Mouse (Mus musculus) liver, adult (tissue): ENCODE data around the gene Vps8.

Experiments used
- GATA4 ChIP-seq: IDR thresholded peaks from 2 replicates; pipeline ENCODE4 v1.6.1; 2014; ENCODE audit warnings: mild to moderate bottlenecking, low read length; ENCODE audit not compliant: insufficient replicate concordance

The Vps8 gene

DNA sequence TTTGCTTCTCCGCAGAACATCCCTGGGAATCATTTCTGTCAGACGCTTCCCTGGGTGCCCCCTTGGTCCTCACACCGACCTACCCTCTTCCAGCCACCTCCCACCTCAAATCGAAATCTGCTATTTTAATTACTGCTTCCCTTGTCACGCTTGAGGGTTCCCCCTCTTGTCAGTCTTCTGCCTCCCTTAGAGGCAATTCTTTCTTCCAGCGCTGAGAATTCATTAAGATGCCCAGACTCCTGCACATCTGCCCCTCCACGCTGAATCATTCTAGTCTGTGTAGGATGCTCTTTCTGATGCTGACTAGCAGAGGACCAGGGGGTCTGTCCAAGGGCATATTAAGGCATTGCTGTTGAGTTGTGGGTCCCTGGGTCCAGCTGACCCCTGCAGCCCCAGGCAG lies 27.4 kb upstream of the Vps8 start:
- TF ChIP-seq GATA4, result no peak

DNA sequence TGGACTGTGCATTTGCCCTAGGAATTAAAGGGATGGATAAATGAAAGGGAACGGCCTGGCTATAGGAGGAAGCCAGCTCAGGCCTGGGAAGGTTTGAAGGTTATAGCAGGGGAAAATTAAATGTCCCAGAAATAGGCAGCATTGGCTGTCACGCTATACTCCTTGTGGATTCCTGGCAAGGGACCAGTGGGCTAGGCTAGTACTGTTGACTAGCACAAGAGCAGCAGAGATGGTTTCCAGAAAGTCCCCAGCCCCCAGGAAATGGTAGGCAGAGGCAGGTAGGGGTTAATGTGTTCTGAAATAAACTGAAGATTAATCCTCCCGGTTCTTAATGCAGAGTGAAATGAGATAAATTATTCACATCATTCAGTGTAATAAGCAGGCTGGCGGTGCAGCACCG lies 25.2 kb upstream of the Vps8 start:
- TF ChIP-seq GATA4, result no peak

DNA sequence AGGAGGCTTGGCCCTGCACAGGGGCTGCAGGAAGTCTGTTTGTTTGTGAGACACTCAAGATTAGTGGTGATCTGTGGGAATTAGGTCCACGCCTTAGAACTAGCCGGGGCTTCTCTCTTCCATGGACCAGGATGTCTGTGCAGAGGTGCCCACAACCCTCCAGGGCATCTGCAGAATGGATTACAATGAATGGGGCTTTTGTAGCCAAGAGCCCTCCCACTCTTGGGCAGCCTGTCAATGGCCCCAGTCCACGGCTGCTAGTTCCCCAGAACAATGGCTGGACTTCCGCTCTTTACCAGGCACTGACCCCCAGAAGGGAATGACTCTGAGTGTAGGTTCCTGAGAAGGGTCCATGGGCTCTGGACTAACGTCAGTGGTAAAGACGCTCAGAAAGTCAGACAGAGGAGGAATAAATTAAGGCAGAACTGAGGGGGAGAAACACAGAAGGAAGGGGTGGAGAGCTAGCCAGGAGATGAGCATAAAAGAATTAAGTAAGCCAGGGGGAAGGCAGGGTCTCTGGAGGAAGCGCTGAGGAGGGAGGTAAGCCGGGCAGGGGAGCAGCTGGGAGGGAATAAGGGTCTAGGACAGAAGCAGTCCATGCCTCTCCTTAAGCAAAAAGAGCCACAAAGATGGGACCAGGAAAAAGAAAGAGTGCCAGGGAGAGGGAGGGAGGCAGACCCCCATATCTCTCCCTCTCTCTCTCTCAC lies 24.4 kb upstream of the Vps8 start:
- TF ChIP-seq GATA4, result no peak

DNA sequence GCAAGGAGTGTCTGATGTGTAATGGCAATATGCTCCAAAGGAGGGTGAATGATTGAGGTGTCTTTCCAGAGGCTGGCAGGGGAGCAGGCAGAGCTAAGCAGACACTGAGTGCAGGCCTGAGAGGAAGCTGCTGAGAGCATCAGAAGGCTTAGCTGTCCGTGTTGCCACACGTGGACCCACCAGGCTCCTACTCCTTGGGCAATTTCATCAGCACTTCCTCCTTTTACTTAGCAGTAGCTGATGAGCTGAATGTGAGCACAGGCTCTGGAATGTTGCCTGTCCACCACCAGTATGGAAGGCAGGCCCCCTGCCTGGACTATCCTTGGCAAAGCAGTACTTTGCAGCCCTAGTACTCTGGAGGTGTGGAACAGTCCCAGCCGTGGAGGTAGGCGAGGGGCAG lies 23.0 kb upstream of the Vps8 start:
- TF ChIP-seq GATA4, result no peak

DNA sequence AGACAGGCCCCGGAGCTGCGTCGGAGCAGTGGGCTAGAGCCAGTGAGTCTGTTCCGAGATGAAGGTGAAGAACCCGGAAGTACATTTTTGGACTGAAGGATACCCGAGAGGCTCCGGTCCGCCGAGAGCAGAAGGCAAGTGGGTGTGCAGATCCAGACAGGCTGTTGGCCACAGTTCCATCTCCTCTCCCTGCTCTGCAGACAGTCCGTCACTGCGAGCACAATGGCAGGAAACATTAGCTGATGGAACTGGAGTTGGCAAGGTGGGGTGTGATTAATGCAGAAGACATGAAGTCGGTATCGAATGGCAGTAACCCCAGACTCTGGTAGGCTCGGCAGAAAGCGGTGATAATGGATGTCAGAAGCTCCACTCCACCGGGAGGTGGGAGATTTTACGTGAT lies 20.9 kb upstream of the Vps8 start:
- no peak for TF ChIP-seq GATA4

DNA sequence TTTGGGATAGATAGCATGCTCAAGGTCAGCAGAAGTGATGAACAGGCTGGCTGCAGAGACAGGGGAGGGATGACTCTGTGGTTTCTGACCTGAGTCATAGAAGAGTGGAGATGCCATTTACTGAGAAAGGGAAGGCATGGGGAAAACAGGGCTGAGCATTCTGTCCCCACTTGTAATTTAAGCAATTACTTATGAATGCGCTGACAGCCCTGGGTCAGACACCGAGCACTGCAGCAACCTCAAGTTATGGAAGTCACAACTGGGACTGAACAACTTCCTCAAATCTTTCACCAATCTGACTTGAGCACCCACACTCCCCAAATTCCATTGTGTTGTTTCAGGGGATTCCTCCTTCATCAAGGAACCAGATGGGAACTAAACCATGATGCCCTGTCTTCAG lies 19.5 kb upstream of the Vps8 start:
- no peak for TF ChIP-seq GATA4

DNA sequence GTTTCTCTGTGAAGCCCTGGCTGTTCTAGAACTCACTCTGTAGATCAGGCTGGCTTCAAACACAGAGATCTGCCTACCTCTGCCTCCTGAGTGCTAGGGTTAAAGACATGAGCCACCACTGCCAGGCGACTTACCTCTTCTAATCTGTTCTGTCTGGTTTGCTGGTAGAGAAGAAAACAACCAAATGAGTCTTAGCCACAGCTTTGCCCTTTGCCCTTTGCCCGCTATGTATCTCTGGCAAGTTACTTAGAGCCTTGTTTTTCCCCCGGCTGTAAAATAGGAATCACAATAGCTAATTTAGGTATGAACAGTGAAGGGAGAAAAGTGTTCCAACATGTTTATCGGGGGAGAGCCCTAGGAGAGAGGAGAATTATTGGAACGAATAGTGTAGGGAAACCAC lies 18.3 kb upstream of the Vps8 start:
- no peak for TF ChIP-seq GATA4

DNA sequence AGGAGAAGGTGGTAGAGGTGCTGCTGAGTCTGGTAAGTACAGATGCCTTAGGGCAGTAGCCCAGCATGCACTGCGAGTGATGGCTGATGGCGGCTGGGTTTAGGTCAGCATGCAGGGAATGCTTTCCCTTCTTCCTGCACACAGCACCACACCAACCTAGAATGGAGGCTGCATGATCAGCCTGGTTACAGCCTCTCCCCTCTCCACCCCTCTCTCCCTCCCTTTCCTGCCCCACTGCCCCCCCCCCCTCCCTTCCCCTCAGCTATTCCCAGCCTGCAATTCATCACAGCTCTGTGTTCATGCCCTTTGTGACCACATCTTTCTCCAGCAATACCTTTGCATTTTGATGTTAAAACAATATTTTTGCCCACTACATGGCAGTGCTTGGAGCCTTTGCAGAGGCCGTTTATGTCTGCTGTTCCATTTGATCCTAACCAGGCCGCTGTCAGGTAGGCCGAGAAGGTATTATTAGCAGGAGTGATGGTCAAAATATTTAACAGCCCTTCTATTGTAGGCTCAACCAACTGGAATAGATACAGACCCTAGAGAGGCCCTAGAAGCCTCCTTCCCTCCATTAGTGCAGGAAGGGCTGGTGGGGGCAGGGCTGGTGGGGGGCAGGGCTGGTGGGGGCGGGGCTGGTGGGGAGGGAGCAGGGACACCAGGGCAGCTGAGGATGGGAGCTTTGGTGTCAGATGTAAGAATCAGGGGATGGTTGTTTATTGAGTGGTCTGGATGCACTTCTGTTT lies 17.5 kb upstream of the Vps8 start:
- no peak for TF ChIP-seq GATA4

DNA sequence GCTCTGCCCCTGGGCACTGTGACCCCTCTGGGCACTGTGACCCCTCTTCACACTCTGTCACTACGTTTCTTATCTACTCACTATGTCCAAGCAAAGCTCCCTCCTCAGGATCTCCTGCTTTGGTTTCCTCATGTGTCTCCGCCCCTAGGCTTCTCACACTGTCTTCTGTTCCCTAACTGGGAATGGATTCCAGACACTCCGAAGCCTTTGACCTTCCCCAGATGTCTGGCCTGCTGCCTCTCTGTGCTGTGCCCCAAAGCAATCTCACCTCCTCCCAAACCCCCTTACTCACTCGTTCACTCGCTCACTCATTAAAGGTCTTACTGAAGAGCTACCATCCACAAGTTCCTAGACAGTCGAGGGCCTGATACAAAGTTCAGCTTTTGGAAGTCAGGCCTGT lies 16.8 kb upstream of the Vps8 start:
- TF ChIP-seq GATA4, result no peak

DNA sequence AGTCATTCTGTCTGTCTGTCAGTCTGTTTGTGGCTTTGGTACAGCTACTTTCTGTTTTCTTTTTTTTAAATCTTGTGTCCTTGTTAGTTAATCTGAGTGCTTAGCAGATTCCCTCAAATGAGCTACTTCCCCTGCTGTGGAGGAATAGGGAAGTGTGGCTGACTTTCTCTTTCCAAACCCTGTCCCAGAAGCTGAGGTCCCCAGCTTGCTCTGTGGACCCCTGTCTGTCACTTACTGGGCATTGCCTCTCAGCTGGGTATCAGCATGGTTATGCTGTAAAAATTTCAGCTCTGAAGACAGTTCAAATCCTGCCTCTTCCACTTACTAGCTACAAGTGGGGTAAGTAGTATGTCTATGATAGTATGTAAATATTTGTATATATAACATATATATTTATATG lies 11.1 kb upstream of the Vps8 start:
- no peak for TF ChIP-seq GATA4

DNA sequence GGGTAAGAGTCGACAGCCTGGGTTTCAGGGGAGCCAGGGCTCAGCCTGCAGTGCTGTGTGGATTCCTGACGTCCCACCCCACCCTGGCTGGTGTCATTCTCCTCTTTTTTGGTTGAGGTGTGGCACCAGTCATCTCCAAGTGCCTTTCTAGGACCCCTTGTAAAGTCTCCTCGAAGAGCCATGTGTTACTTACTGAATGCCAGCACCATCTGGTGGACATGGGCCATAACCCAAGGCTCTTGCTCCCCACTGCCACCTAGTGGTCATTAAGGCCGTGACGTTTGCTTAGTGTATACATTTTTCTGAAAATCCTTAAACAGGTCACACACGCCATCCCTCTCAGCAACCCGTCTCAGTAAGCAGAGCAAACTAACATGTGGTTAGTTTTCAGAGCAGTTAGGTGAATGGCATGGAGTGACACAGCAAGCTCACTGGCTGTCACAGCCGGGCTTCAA lies 10.3 kb upstream of the Vps8 start:
- TF ChIP-seq GATA4, result no peak

DNA sequence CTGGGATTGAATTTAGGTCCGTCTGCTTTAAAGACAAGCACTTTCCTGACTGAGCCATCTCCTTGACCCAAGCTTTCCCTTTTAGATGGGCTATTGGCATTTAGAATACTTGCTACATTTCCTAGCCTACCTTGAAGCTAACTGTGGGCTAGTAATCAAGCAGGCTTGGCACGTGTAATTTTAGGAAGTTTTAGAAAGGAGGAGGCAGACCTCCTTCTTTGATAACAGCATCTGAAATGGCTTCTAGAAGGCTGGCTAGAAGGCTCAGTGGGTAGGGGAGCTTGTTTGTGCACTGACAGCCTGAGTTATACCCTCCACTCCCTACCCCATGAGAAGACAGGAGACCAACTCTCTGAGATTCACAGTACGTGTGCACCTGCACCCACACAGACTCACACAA lies 9.1 kb upstream of the Vps8 start:
- no peak for TF ChIP-seq GATA4

DNA sequence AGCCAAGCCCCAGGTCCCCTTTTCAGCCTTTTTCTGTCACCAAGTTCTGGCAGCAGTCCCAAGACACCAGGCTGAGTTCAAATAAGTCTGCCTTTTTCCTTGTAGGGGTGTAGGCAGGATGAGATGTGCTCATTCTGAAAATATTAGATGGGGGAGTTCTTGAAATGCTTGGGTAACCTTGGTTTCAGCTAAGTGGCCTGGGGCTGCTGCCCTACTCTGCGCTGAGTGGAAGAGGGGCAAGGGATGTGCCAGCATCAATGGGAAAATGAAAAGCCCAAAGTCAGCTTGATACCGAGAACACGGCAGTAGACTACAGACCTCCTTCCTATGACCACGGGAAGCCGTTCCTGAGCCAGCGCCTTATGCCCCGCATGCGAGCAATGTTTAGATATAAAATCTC lies 7.8 kb upstream of the Vps8 start:
- no peak for TF ChIP-seq GATA4

DNA sequence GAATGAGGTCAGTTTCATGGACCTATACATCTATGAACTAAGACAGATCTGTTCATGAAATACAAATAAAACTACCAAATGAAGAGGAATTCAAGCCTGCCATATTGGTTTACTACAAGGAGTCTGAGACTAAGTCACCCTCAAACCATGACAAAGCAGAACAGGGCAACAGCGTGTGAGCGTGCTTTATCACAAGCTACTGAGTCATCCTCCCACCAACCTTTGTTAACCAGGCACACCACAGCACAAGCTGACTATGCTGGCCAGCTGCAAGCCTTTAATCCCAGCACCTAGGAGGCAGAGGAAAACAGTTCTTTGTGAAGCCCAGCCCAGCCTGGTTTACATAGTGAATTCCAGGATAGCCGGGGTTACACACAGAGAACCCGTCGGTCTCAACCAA lies 4.9 kb upstream of the Vps8 start:
- no peak for TF ChIP-seq GATA4

DNA sequence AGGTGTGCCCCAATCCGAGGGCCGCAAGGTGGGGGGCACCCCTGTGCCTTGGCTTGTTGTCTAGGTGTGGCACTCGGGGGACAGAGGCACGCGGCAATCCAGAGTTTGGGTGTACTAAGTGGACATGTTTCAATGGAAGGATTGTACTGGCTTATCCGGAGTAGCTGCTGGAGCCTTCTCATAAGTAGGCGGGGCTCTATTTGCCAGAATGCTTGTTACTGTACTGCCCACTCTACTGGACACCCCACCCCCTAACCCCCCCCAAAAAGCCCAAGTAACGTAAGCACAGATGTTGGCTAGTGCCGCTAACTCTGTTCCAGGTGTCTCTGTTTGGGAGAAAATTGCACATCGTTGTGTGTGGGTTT lies 610 bp downstream of the Vps8 start:
- TF ChIP-seq GATA4, result no peak

DNA sequence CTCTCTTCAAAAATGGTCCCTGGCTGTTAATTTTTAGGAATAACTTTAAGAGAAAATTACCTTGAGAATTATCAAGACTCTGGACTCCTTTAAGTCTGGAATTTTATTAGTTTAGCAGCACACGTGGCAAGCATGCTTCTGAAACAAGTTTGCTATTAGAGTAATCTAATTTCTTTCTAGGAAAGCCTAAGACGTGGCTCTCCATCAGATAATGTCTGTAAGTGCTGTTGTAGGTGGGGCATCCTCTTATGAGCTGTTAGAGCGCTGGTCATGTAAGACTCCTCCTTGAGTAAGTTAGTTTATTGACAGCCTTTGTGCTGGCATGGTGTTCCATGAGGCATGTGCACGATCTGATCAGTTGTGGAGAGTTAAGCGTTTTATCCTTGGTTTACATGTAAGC lies 5.2 kb downstream of the Vps8 start:
- TF ChIP-seq GATA4, result no peak

DNA sequence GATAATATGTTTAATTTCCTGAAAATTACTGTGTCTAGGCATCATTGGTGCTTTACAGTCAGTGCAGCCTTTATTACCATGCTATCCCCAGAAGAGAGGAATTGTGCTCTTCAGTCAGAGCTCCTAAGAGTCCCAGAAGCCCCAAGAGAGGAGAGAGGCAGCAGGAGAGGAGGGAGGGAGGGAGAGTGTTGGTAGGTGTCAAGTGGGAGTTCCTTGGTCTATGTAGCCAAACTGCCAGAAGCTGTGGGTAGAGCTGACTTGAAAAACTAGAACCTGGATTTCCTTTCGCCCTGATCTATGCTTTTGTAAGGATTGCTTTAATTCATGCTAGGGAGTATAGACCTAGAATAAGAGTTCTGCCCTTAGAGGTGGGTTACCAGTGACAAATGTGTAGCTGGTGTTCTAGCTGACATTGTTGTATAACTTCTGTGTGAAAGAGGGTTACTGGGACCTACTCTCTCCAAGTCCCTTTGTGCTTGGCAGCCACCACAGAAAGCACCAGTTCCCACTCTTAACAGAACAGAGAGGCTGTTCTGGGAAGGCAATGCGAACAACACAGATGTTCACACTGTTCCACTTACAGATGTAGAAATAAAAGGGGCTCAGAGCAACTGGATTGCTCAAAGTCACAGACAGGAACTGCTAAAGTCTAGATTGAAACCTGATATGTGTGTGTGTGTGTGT lies 7.6 kb downstream of the Vps8 start:
- TF ChIP-seq GATA4, result no peak

DNA sequence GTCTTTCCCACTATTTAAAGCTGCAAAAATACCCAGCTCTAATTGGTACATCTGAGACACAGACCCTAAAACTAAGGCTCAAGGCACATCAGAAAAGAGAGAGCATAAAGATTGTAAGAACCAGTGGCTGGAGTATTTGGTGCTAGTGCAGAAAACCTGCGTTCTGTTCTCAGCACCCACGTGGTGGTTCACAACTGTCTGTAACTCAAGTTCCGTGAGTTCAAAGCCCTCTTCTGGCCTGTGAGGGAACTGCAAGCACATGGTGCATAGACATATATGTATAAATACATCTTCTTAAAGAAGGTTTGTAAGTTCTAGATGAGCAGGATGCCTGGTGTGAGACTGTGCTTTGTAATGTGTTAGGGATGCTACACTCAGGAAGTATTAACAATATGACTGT lies 8.7 kb downstream of the Vps8 start:
- no peak for TF ChIP-seq GATA4
